Mouse (Mus musculus) 416B (cell line): ENCODE measurements around the gene Myo1c.
"Not testable (repeated sequence)": the region's sequence is repeated elsewhere in the genome, so short reads cannot be mapped to it uniquely, and the experiment has no call there.

Experiments used
- DNase-seq: peaks from one replicate; pipeline ENCODE4 v3.0.0; 2011; ENCODE audit warnings: low read depth

Myo1c gene

GRCm38 (mm10) chr11:75669176-75669852 lies 19.0 kb downstream of the Myo1c start:
- DNase-seq, result peak; percentile 62

GRCm38 (mm10) chr11:75669853-75670200 lies 19.5 kb downstream of the Myo1c start:
- DNase-seq, result peak; percentile 68

GRCm38 (mm10) chr11:75671426-75672180 lies 21.3 kb downstream of the Myo1c start:
- DNase-seq, result no peak

GRCm38 (mm10) chr11:75673411-75673810 lies 23.1 kb downstream of the Myo1c start:
- DNase-seq, result no peak

- DNase-seq, result no peak
Observed at GRCm38 (mm10) chr11:75674875-75675274, 24.6 kb downstream of the Myo1c start.

GRCm38 (mm10) chr11:75677881-75678746 lies 27.8 kb downstream of the Myo1c start:
- DNase-seq, result peak; percentile 74

GRCm38 (mm10) chr11:75678747-75679438 lies 28.6 kb downstream of the Myo1c start, which contains the start of gene Crk:
Gene Crk (plus strand): TSS chr11:75679259.
- peak; percentile 97 for DNase-seq

- peak; percentile 81 for DNase-seq
Observed at GRCm38 (mm10) chr11:75679439-75680171, 29.3 kb downstream of the Myo1c start.

- DNase-seq, result peak; percentile 19
Observed at GRCm38 (mm10) chr11:75684462-75684861, 34.2 kb downstream of the Myo1c start.

- DNase-seq, result no peak
Observed at GRCm38 (mm10) chr11:75684956-75685355, 34.7 kb downstream of the Myo1c start.

GRCm38 (mm10) chr11:75687343-75687993 lies 37.2 kb downstream of the Myo1c start:
- peak; percentile 64 for DNase-seq

- DNase-seq, result no peak
Observed at GRCm38 (mm10) chr11:75688132-75688531, 37.8 kb downstream of the Myo1c start.

- DNase-seq, result no peak
Observed at GRCm38 (mm10) chr11:75689977-75690376, 39.7 kb downstream of the Myo1c start.

- no peak for DNase-seq
Observed at GRCm38 (mm10) chr11:75691047-75691446, 40.7 kb downstream of the Myo1c start.

GRCm38 (mm10) chr11:75693570-75693969 lies 43.3 kb downstream of the Myo1c start:
- DNase-seq, result no peak

- DNase-seq, result not testable (repeated sequence)
Observed at GRCm38 (mm10) chr11:75697464-75697863, 47.2 kb downstream of the Myo1c start.

GRCm38 (mm10) chr11:75700557-75700956 lies 50.3 kb downstream of the Myo1c start:
- DNase-seq, result no peak

GRCm38 (mm10) chr11:75702761-75703160 lies 52.5 kb downstream of the Myo1c start:
- DNase-seq, result no peak

GRCm38 (mm10) chr11:75703748-75704147 lies 53.4 kb downstream of the Myo1c start:
- DNase-seq, result peak; percentile 26

GRCm38 (mm10) chr11:75713949-75714348 lies 63.6 kb downstream of the Myo1c start:
- peak; percentile 69 for DNase-seq

GRCm38 (mm10) chr11:75715556-75715955 lies 65.3 kb downstream of the Myo1c start:
- no peak for DNase-seq
